Mouse (Mus musculus): ENCODE results near the gene Wwox. TPM values are rescaled to one million over a fixed set of nuclear protein-coding genes. Genes with fewer than 3 reads are reported as not detected.

Gene Wwox
- total and polyA plus RNA-seq, 3 experiments: 7.6 to 61.8 (median 12.2) TPM

DNA sequence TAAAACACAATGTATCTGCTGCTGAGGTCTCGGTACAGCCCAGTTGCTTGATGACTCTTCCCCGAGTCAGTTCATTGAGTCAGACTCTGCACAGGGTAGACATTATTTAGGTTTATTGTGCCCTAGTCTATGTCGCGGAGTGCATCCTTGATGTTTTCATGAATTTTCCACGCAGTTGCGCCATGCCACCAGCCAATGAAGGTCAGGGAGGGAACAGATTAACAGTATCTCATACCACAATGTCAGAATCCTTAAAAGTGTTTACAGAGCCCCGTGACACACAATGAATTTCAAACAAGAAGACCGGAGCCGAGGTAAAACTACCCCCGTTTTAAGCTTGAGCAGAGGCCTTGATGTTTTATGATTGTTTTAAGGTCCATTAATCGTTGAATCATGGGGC, 561.3 kb downstream of the Wwox start:
- H3K27ac ChIP-seq (ENCODE audit: control insufficient read depth, low read depth, low read length): no peak overlapping the region
- H3K4me3 ChIP-seq (ENCODE audit: control insufficient read depth in 1 of 2, insufficient read depth in 1 of 2, low read depth in 2 of 2, low read length in 2 of 2): no peak overlapping the region
- no peaks in the 10 kb centered on the region for H3K27me3 ChIP-seq (ENCODE audit: control insufficient read depth in 1 of 2, insufficient read depth in 2 of 2, low read length in 2 of 2)
- no peaks in the 10 kb centered on the region for H3K79me2 ChIP-seq (ENCODE audit: control insufficient read depth, insufficient read depth, low read length, poor library complexity)
- no peak for DNase-seq (ENCODE audit: low read depth, low spot score)
- no peak for TF ChIP-seq USF1 (IDR thresholded peaks at IDR 0.05; ENCODE audit: low read depth, low read length)
- no peak for TF ChIP-seq ZKSCAN1 (IDR thresholded peaks at IDR 0.05; ENCODE audit: low read depth, low read length)
- TF ChIP-seq E2F4 (IDR thresholded peaks at IDR 0.05; ENCODE audit: borderline replicate concordance, low read depth, low read length): no peak
- TF ChIP-seq CTCF (IDR thresholded peaks at IDR 0.05 in 2 of 3, conservative IDR thresholded peaks at IDR 0.05 in 1 of 3; ENCODE audit: control insufficient read depth in 1 of 3, insufficient read depth in 1 of 3, low read depth in 2 of 3, low read length in 3 of 3, poor library complexity in 1 of 3, severe bottlenecking in 1 of 3): no peak
- no peak for TF ChIP-seq TBP (IDR thresholded peaks at IDR 0.05; ENCODE audit: low read depth, low read length)
- no peak for TF ChIP-seq MYB (IDR thresholded peaks at IDR 0.05; ENCODE audit: low read depth, low read length)
- TF ChIP-seq MEF2A (IDR thresholded peaks at IDR 0.05; ENCODE audit: extremely low read depth, insufficient replicate concordance, low read depth, low read length, poor library complexity, severe bottlenecking): no peak
- TF ChIP-seq MYC (IDR thresholded peaks at IDR 0.05; ENCODE audit: low read depth, low read length): no peak
- TF ChIP-seq POLR2AphosphoS5 (IDR thresholded peaks at IDR 0.05; ENCODE audit: borderline replicate concordance, low read depth, low read length): no peak
- TF ChIP-seq NRF1 (IDR thresholded peaks at IDR 0.05; ENCODE audit: insufficient read depth, low read depth, low read length, poor library complexity, severe bottlenecking): no peak
- no peak for TF ChIP-seq MAFK (IDR thresholded peaks at IDR 0.05; ENCODE audit: borderline replicate concordance, low read depth, low read length)
- no peak for TF ChIP-seq TCF12 (IDR thresholded peaks at IDR 0.05; ENCODE audit: low read depth, low read length)
- no peak for TF ChIP-seq POLR2A (IDR thresholded peaks at IDR 0.05; ENCODE audit: control insufficient read depth in 1 of 2, insufficient read depth in 1 of 2, low read depth in 1 of 2, low read length in 2 of 2, poor library complexity in 1 of 2)
- no peak for TF ChIP-seq CHD1 (IDR thresholded peaks at IDR 0.05; ENCODE audit: low read depth, low read length)
- TF ChIP-seq CHD2 (IDR thresholded peaks at IDR 0.05; ENCODE audit: low read length): no peak
- TF ChIP-seq EP300 (IDR thresholded peaks at IDR 0.05; ENCODE audit: low read depth in 1 of 2, low read length in 2 of 2): no peak
- TF ChIP-seq JUND (IDR thresholded peaks at IDR 0.05; ENCODE audit: low read depth, low read length): no peak
- H3K4me1 ChIP-seq (ENCODE audit: control insufficient read depth in 1 of 2, insufficient read depth in 2 of 2, low read length in 2 of 2): no peaks in the 10 kb centered on the region
- no peaks in the 10 kb centered on the region for H3K9me3 ChIP-seq (replicated peaks; ENCODE audit: insufficient read depth, low read length)
- no peak overlapping the region for H3K9ac ChIP-seq (ENCODE audit: control insufficient read depth, low read depth, low read length, poor library complexity, severe bottlenecking)
- no peaks in the 10 kb centered on the region for H3K36me3 ChIP-seq (ENCODE audit: control insufficient read depth in 1 of 2, insufficient read depth in 2 of 2, low read length in 2 of 2)

DNA sequence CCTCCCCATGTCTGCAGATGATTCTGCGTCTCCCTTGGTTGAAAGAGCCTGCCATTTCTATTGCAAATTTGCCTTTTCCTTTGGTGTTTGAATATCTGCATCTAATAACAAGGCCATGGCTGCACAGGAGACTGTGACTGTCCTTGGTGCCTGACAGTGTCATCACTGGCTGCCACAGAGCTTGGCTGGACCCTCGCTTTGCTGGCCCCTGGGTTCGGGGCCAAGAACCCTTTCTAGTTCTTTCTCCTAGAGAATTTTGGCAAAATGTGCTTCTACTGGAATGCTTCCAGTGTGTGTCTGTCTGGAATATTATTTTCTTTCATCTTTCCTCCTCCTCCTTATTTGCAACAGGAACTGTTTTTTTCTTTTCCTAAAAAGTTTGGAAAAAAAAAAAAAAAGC, 565.6 kb downstream of the Wwox start:
- Histone ChIP-seq H3K9ac (ENCODE audit: control insufficient read depth, low read depth, low read length, poor library complexity, severe bottlenecking) (no peak overlapping the region), H3K4me3 (ENCODE audit: control insufficient read depth in 1 of 2, insufficient read depth in 1 of 2, low read depth in 2 of 2, low read length in 2 of 2) (no peak overlapping the region), H3K36me3 (ENCODE audit: control insufficient read depth in 1 of 2, insufficient read depth in 2 of 2, low read length in 2 of 2) (no peaks in the 10 kb centered on the region), H3K79me2 (ENCODE audit: control insufficient read depth, insufficient read depth, low read length, poor library complexity) (no peaks in the 10 kb centered on the region), H3K27ac (ENCODE audit: control insufficient read depth, low read depth, low read length) (no peak overlapping the region), H3K4me1 (ENCODE audit: control insufficient read depth in 1 of 2, insufficient read depth in 2 of 2, low read length in 2 of 2) (no peaks in the 10 kb centered on the region), H3K9me3 (replicated peaks; ENCODE audit: insufficient read depth, low read length) (no peaks in the 10 kb centered on the region), H3K27me3 (ENCODE audit: control insufficient read depth in 1 of 2, insufficient read depth in 2 of 2, low read length in 2 of 2) (no peaks in the 10 kb centered on the region)
- no peak for DNase-seq (ENCODE audit: low read depth, low spot score)
- TF ChIP-seq NELFE (IDR thresholded peaks at IDR 0.05; ENCODE audit: low read depth, low read length) (no peak), SMC3 (IDR thresholded peaks at IDR 0.05; ENCODE audit: low read depth, low read length) (no peak), RCOR1 (IDR thresholded peaks at IDR 0.05; ENCODE audit: low read depth, low read length) (no peak)
